Mouse (Mus musculus) MEL (cell line): ENCODE measurements at regions not wholly inside any gene's neighbourhood (a gene's known extent, or its start where the extent isn't known, plus 50 kb on each side); places are given as distances from the start of the nearest gene placed in this dataset.

ENCODE experiments used
- DNase-seq: peaks from one replicate; pipeline ENCODE4 v3.0.0; 2011; ENCODE audit warnings: low read depth, low spot score
- H3K27ac ChIP-seq: 2 replicates; pipeline ENCODE4 v1.5.1; 2012; ENCODE audit warnings: low read depth, mild to moderate bottlenecking, control low read depth, low read length, moderate library complexity; ENCODE audit not compliant: control insufficient read depth
- H3K27me3 ChIP-seq, 2 experiments: fragments of 150-350 bp in 1 of 2; sonication (generic) in 1 of 2; 2 replicates each; pipeline ENCODE4 v1.6.1; 2012; ENCODE audit warnings: low read length in 2 of 2, mild to moderate bottlenecking in 2 of 2, improper control_type of control experiment in 1 of 2, moderate library complexity in 1 of 2; ENCODE audit not compliant: insufficient read depth in 2 of 2, control insufficient read depth in 1 of 2
- H3K36me3 ChIP-seq, 2 experiments: 2 replicates each; pipeline ENCODE4 v1.6.1; 2012 to 2014; ENCODE audit warnings: low read length in 2 of 2, improper control_type of control experiment in 1 of 2, inconsistent platforms in 1 of 2, mild to moderate bottlenecking in 1 of 2; ENCODE audit not compliant: insufficient read depth in 2 of 2, control insufficient read depth in 1 of 2
- H3K4me1 ChIP-seq, 2 experiments: fragments of 150-350 bp in 1 of 2; sonication (generic) in 1 of 2; 2 replicates each; pipeline ENCODE4 v1.6.1; 2012; ENCODE audit warnings: low read length in 2 of 2, improper control_type of control experiment in 1 of 2, mild to moderate bottlenecking in 1 of 2; ENCODE audit not compliant: insufficient read depth in 2 of 2, control insufficient read depth in 1 of 2
- H3K4me3 ChIP-seq, 2 experiments: fragments of 150-350 bp in 1 of 2; sonication (generic) in 1 of 2; 2 replicates each; pipeline ENCODE4 v1.5.1; 2012; ENCODE audit warnings: low read depth in 2 of 2, low read length in 2 of 2, mild to moderate bottlenecking in 2 of 2, moderate library complexity in 2 of 2, control low read depth in 1 of 2, improper control_type of control experiment in 1 of 2; ENCODE audit not compliant: control insufficient read depth in 1 of 2, insufficient read depth in 1 of 2
- H3K79me2 ChIP-seq: 2 replicates; pipeline ENCODE4 v1.6.1; 2012; ENCODE audit warnings: mild to moderate bottlenecking, low read length, moderate library complexity; ENCODE audit not compliant: control insufficient read depth, poor library complexity, insufficient read depth
- H3K9ac ChIP-seq: 2 replicates; pipeline ENCODE4 v1.6.1; 2012; ENCODE audit warnings: low read depth, mild to moderate bottlenecking, control low read depth, low read length, moderate library complexity; ENCODE audit not compliant: control insufficient read depth, poor library complexity, severe bottlenecking
- H3K9me3 ChIP-seq: fragments of 150-350 bp; sonication (generic); replicated peaks from 2 replicates; pipeline ENCODE4 v1.6.1; 2012; ENCODE audit warnings: mild to moderate bottlenecking, low read length, improper control_type of control experiment, moderate library complexity; ENCODE audit not compliant: insufficient read depth
- BHLHE40 ChIP-seq: IDR thresholded peaks from 2 replicates; pipeline ENCODE4 v1.6.1; 2012; ENCODE audit warnings: low read depth, mild to moderate bottlenecking, inconsistent platforms, low read length, improper control_type of control experiment, borderline replicate concordance
- CTCF ChIP-seq, 3 experiments: IDR thresholded peaks in 2 of 3; conservative IDR thresholded peaks in 1 of 3; 2 replicates each; pipeline ENCODE4 v1.5.1; 2011 to 2012; ENCODE audit warnings: low read length in 3 of 3, low read depth in 2 of 3, mild to moderate bottlenecking in 2 of 3, improper control_type of control experiment in 1 of 3, inconsistent platforms in 1 of 3, mixed read lengths in 1 of 3, moderate library complexity in 1 of 3; ENCODE audit not compliant: control insufficient read depth in 1 of 3, insufficient read depth in 1 of 3, poor library complexity in 1 of 3, severe bottlenecking in 1 of 3
- E2F4 ChIP-seq: IDR thresholded peaks from 2 replicates; pipeline ENCODE4 v1.6.1; 2011; ENCODE audit warnings: low read depth, low read length, improper control_type of control experiment, borderline replicate concordance
- ELF1 ChIP-seq: IDR thresholded peaks from 2 replicates; pipeline ENCODE4 v1.6.1; 2014; ENCODE audit warnings: low read depth, mild to moderate bottlenecking, inconsistent platforms, low read length, improper control_type of control experiment, moderate library complexity
- EP300 ChIP-seq, 2 experiments: IDR thresholded peaks; 2 replicates each; pipeline ENCODE4 v1.6.1; 2011; ENCODE audit warnings: improper control_type of control experiment in 2 of 2, low read length in 2 of 2, low read depth in 1 of 2, mild to moderate bottlenecking in 1 of 2
- GATA1 ChIP-seq: IDR thresholded peaks from 2 replicates; pipeline ENCODE4 v1.6.1; 2011; ENCODE audit warnings: low read depth, low read length, improper control_type of control experiment
- KAT2A ChIP-seq: conservative IDR thresholded peaks from 2 replicates; pipeline ENCODE4 v1.6.1; 2012; ENCODE audit warnings: low read depth, low read length, improper control_type of control experiment, inconsistent platforms
- MAFK ChIP-seq: IDR thresholded peaks from 2 replicates; pipeline ENCODE4 v1.6.1; 2011; ENCODE audit warnings: low read depth, mild to moderate bottlenecking, low read length, improper control_type of control experiment, borderline replicate concordance
- MAX ChIP-seq: IDR thresholded peaks from 2 replicates; pipeline ENCODE4 v1.6.1; 2011; ENCODE audit warnings: low read length, improper control_type of control experiment
- MXI1 ChIP-seq: IDR thresholded peaks from 2 replicates; pipeline ENCODE4 v1.6.1; 2011; ENCODE audit warnings: mild to moderate bottlenecking, low read depth, low read length, improper control_type of control experiment
- MYB ChIP-seq: IDR thresholded peaks from 2 replicates; pipeline ENCODE4 v1.6.1; 2011; ENCODE audit warnings: mild to moderate bottlenecking, low read depth, low read length, improper control_type of control experiment
- NRF1 ChIP-seq: IDR thresholded peaks from 2 replicates; pipeline ENCODE4 v1.6.1; 2014; ENCODE audit warnings: low read depth, mild to moderate bottlenecking, inconsistent platforms, low read length, improper control_type of control experiment, moderate library complexity; ENCODE audit not compliant: poor library complexity, insufficient read depth, severe bottlenecking
- POLR2AphosphoS2 ChIP-seq: IDR thresholded peaks from 2 replicates; pipeline ENCODE4 v1.6.1; 2011; ENCODE audit warnings: low read length, improper control_type of control experiment
- TAL1 ChIP-seq: IDR thresholded peaks from 2 replicates; pipeline ENCODE4 v1.6.1; 2012; ENCODE audit warnings: mild to moderate bottlenecking, inconsistent platforms, low read length, moderate library complexity, mixed read lengths
- TBP ChIP-seq: IDR thresholded peaks from 2 replicates; pipeline ENCODE4 v1.8.0; 2011; ENCODE audit warnings: low read depth, low read length, improper control_type of control experiment
- USF1 ChIP-seq: IDR thresholded peaks from 2 replicates; pipeline ENCODE4 v1.6.1; 2014; ENCODE audit warnings: low read depth, mild to moderate bottlenecking, inconsistent platforms, low read length, improper control_type of control experiment, moderate library complexity
- USF2 ChIP-seq, 2 experiments: IDR thresholded peaks; 2 replicates each; pipeline ENCODE4 v1.6.1; 2011 to 2012; ENCODE audit warnings: improper control_type of control experiment in 2 of 2, low read length in 2 of 2, borderline replicate concordance in 1 of 2, inconsistent platforms in 1 of 2, low read depth in 1 of 2, mild to moderate bottlenecking in 1 of 2; ENCODE audit not compliant: insufficient read depth in 1 of 2
- ZC3H11A ChIP-seq: IDR thresholded peaks from 2 replicates; pipeline ENCODE4 v1.6.1; 2012; ENCODE audit warnings: low read depth, mild to moderate bottlenecking, inconsistent platforms, low read length, improper control_type of control experiment
- ZKSCAN1 ChIP-seq: IDR thresholded peaks from 2 replicates; pipeline ENCODE4 v1.6.1; 2012; ENCODE audit warnings: low read depth, mild to moderate bottlenecking, inconsistent platforms, low read length, improper control_type of control experiment, moderate library complexity
- ZMIZ1 ChIP-seq: IDR thresholded peaks from 2 replicates; pipeline ENCODE4 v1.6.1; 2012; ENCODE audit warnings: low read depth, mild to moderate bottlenecking, inconsistent platforms, low read length, improper control_type of control experiment, moderate library complexity

GRCm38 (mm10) chr13:60289650-60290049 is 112.5 kb upstream of the Gas1 start:
- Histone ChIP-seq H3K27me3 (no peaks in the 10 kb centered on the region), H3K9ac (no peak overlapping the region), H3K9me3 (no peaks in the 10 kb centered on the region), H3K4me3 (no peak overlapping the region), H3K79me2 (no peaks in the 10 kb centered on the region), H3K4me1 (no peaks in the 10 kb centered on the region), H3K27ac (no peak overlapping the region), H3K36me3 (no peaks in the 10 kb centered on the region)
- no peak for TF ChIP-seq ZMIZ1
- TF ChIP-seq USF1, result no peak
- TF ChIP-seq MAX, result no peak
- TF ChIP-seq MAFK, result no peak
- TF ChIP-seq CTCF (IDR thresholded peaks at IDR 0.05 in 2 of 3, conservative IDR thresholded peaks at IDR 0.05 in 1 of 3; ENCODE audit: control insufficient read depth in 1 of 3, insufficient read depth in 1 of 3, low read depth in 2 of 3, low read length in 3 of 3, poor library complexity in 1 of 3, severe bottlenecking in 1 of 3), result no peak
- TF ChIP-seq GATA1, result no peak
- no peak for TF ChIP-seq E2F4
- TF ChIP-seq TAL1, result no peak
- no peak for TF ChIP-seq NRF1
- no peak for TF ChIP-seq TBP
- no peak for TF ChIP-seq MXI1
- TF ChIP-seq USF2 (IDR thresholded peaks at IDR 0.05; ENCODE audit: borderline replicate concordance in 1 of 2, insufficient read depth in 1 of 2, low read depth in 1 of 2, low read length in 2 of 2), result no peak
- no peak for TF ChIP-seq MYB
- no peak for DNase-seq

DNA sequence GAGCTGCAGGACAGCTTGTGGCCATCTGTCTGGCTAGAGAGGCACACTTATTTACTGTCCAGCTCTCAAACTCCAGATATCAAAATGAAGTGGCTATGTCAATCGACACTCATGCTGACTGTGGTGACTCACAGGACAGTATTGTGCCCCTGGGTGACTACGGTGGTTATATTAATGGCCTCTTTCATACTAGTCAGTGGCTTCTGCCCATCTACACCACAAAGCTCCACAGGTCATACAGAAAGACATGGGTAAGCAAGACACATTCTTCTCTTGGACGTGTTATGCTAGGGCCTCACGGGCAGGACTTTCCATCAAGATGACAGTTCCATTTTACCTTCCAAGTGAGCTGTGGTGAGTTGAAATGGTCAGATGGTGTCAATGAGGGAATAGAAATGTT is 113.7 kb upstream of the Gas1 start:
- no peaks in the 10 kb centered on the region for H3K9me3 ChIP-seq
- TF ChIP-seq BHLHE40 (no peak), ZKSCAN1 (no peak), POLR2AphosphoS2 (no peak), EP300 (IDR thresholded peaks at IDR 0.05; ENCODE audit: low read depth in 1 of 2, low read length in 2 of 2) (no peak), ELF1 (no peak), MYB (no peak), ZC3H11A (no peak), KAT2A (no peak), CTCF (IDR thresholded peaks at IDR 0.05 in 2 of 3, conservative IDR thresholded peaks at IDR 0.05 in 1 of 3; ENCODE audit: control insufficient read depth in 1 of 3, insufficient read depth in 1 of 3, low read depth in 2 of 3, low read length in 3 of 3, poor library complexity in 1 of 3, severe bottlenecking in 1 of 3) (no peak)
- TF ChIP-seq, all 39 proteins: peak for 0
- Histone ChIP-seq H3K4me1 (no peaks in the 10 kb centered on the region), H3K4me3 (no peak overlapping the region), H3K27ac (no peak overlapping the region), H3K36me3 (no peaks in the 10 kb centered on the region), H3K27me3 (no peaks in the 10 kb centered on the region), H3K9ac (no peak overlapping the region), H3K79me2 (no peaks in the 10 kb centered on the region)
- no peak for DNase-seq
